Mouse (Mus musculus) bone marrow macrophage, adult 2 months (primary cell): ENCODE measurements around the gene Rpl38.

Source experiments
- CTCF ChIP-seq: IDR thresholded peaks from 2 replicates; pipeline ENCODE4 v1.5.1; 2012; ENCODE audit warnings: low read depth, mild to moderate bottlenecking, low read length, moderate library complexity
- POLR2A ChIP-seq: IDR thresholded peaks from 2 replicates; pipeline ENCODE4 v1.6.1; 2012; ENCODE audit warnings: mild to moderate bottlenecking, low read depth, low read length, borderline replicate concordance

- TF ChIP-seq POLR2A (no peak), CTCF (no peak)
Observed at GRCm38 (mm10) chr11:114653664-114654063, 14.7 kb upstream of the Rpl38 start.
